Mouse (Mus musculus): Measurements from ENCODE around the gene Actn1. TPM values are rescaled to one million over a fixed set of nuclear protein-coding genes. Genes with fewer than 3 reads are reported as not detected.

Gene Actn1
- polyA plus RNA-seq, 1 experiment from 2014 or later = 46.0 TPM

GRCm38 (mm10) chr12:80178035-80178434, 82.1 kb downstream of the Actn1 start:
- Histone ChIP-seq H3K27me3 (ENCODE audit: control insufficient read depth, insufficient read depth, low read length) (no peaks in the 10 kb centered on the region), H3K36me3 (ENCODE audit: control insufficient read depth, insufficient read depth, low read length) (peaks cover 18% of the 10 kb centered on the region), H3K27ac (replicated peaks; ENCODE audit: low read depth, low read length) (no peak overlapping the region), H3K9ac (ENCODE audit: low read length) (no peak overlapping the region), H3K4me2 (ENCODE audit: low read depth, severe bottlenecking) (no peak overlapping the region), H3K9me3 (ENCODE audit: control insufficient read depth, low read length) (no peaks in the 10 kb centered on the region), H3K4me3 (ENCODE audit: low read depth, low read length) (no peak overlapping the region), H3K4me1 (ENCODE audit: control insufficient read depth, insufficient read depth, low read length) (no peaks in the 10 kb centered on the region)
- WGBS = 85% methylated on average over 10 of the region's 10 CpGs
- ATAC-seq (ENCODE audit: insufficient number of reproducible peaks, low FRiP score, low TSS enrichment, low read depth) = no peak
- no peak for DNase-seq (ENCODE audit: low spot score)

- Histone ChIP-seq H3K9me3 (ENCODE audit: control insufficient read depth, low read length) (no peaks in the 10 kb centered on the region), H3K36me3 (ENCODE audit: control insufficient read depth, insufficient read depth, low read length) (peaks cover 6% of the 10 kb centered on the region), H3K9ac (ENCODE audit: low read length) (no peak overlapping the region), H3K27me3 (ENCODE audit: control insufficient read depth, insufficient read depth, low read length) (no peaks in the 10 kb centered on the region), H3K4me3 (ENCODE audit: low read depth, low read length) (peak overlapping the region; percentile 53), H3K27ac (replicated peaks; ENCODE audit: low read depth, low read length) (no peak overlapping the region), H3K4me2 (ENCODE audit: low read depth, severe bottlenecking) (no peak overlapping the region; the same call in 1 of the 2 replicates), H3K4me1 (ENCODE audit: control insufficient read depth, insufficient read depth, low read length) (no peaks in the 10 kb centered on the region)
- ATAC-seq (ENCODE audit: insufficient number of reproducible peaks, low FRiP score, low TSS enrichment, low read depth) (no peak), DNase-seq (ENCODE audit: low spot score) (no peak)
- WGBS = 61% methylated on average over 12 of the region's 12 CpGs
These were observed 91.4 kb downstream of the Actn1 start for GRCm38 (mm10) chr12:80168736-80169135.

- H3K4me2 ChIP-seq (ENCODE audit: low read depth, severe bottlenecking) = peak overlapping the region; percentile 36
- H3K9me3 ChIP-seq (ENCODE audit: control insufficient read depth, low read length) = no peaks in the 10 kb centered on the region
- DNase-seq (ENCODE audit: low spot score) (peak; percentile 84), ATAC-seq (ENCODE audit: insufficient number of reproducible peaks, low FRiP score, low TSS enrichment, low read depth) (peak; percentile 78)
- 13% methylated on average over 35 of the region's 35 CpGs for WGBS
- H3K4me1 ChIP-seq (ENCODE audit: control insufficient read depth, insufficient read depth, low read length) = no peaks in the 10 kb centered on the region
- H3K9ac ChIP-seq (ENCODE audit: low read length) = peak overlapping the region; percentile 68
- peak overlapping the region; percentile 53 for H3K4me3 ChIP-seq (ENCODE audit: low read depth, low read length)
- peaks cover 6% of the 10 kb centered on the region for H3K36me3 ChIP-seq (ENCODE audit: control insufficient read depth, insufficient read depth, low read length)
- H3K27me3 ChIP-seq (ENCODE audit: control insufficient read depth, insufficient read depth, low read length) = no peaks in the 10 kb centered on the region
- H3K27ac ChIP-seq (replicated peaks; ENCODE audit: low read depth, low read length) = no peak overlapping the region
These were observed 91.9 kb downstream of the Actn1 start for GRCm38 (mm10) chr12:80168178-80168686.

DNA sequence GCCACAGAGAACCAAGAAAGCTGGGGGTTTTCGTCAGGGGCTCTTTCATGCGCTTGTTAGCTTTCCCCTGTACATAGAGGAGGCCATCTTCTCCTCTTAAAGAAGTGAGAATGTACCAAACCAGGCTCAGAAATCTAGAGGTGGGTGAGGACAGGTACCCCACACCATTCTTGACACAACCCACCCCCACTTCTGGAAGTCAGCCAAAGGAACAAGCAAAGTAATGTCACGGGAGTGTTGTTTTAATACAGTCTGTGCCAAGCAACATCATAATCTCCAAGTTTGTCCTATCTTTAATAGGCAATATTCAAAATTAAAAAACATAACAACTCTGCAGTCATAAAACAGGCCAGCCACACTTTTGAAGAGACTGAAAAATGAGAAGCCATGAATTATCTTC, 92.8 kb downstream of the Actn1 start:
- Histone ChIP-seq H3K27ac (replicated peaks; ENCODE audit: low read depth, low read length) (no peak overlapping the region), H3K36me3 (ENCODE audit: control insufficient read depth, insufficient read depth, low read length) (peaks cover 3% of the 10 kb centered on the region), H3K27me3 (ENCODE audit: control insufficient read depth, insufficient read depth, low read length) (no peaks in the 10 kb centered on the region), H3K4me2 (ENCODE audit: low read depth, severe bottlenecking) (no peak overlapping the region), H3K4me3 (ENCODE audit: low read depth, low read length) (no peak overlapping the region), H3K9ac (ENCODE audit: low read length) (no peak overlapping the region), H3K4me1 (ENCODE audit: control insufficient read depth, insufficient read depth, low read length) (no peaks in the 10 kb centered on the region), H3K9me3 (ENCODE audit: control insufficient read depth, low read length) (no peaks in the 10 kb centered on the region)
- no peak for DNase-seq (ENCODE audit: low spot score)
- WGBS = 85% methylated on average over 3 of the region's 3 CpGs
- no peak for ATAC-seq (ENCODE audit: insufficient number of reproducible peaks, low FRiP score, low TSS enrichment, low read depth)

- H3K27me3 ChIP-seq (ENCODE audit: control insufficient read depth, insufficient read depth, low read length) = no peaks in the 10 kb centered on the region
- H3K9ac ChIP-seq (ENCODE audit: low read length) = no peak overlapping the region
- no peak overlapping the region for H3K4me3 ChIP-seq (ENCODE audit: low read depth, low read length)
- no peaks in the 10 kb centered on the region for H3K9me3 ChIP-seq (ENCODE audit: control insufficient read depth, low read length)
- no peaks in the 10 kb centered on the region for H3K4me1 ChIP-seq (ENCODE audit: control insufficient read depth, insufficient read depth, low read length)
- no peak overlapping the region for H3K4me2 ChIP-seq (ENCODE audit: low read depth, severe bottlenecking)
- DNase-seq (ENCODE audit: low spot score) (no peak), ATAC-seq (ENCODE audit: insufficient number of reproducible peaks, low FRiP score, low TSS enrichment, low read depth) (no peak)
- no peak overlapping the region for H3K27ac ChIP-seq (replicated peaks; ENCODE audit: low read depth, low read length)
- peaks cover 3% of the 10 kb centered on the region for H3K36me3 ChIP-seq (ENCODE audit: control insufficient read depth, insufficient read depth, low read length)
- 88% methylated on average over 4 of the region's 4 CpGs for WGBS
These were observed 93.5 kb downstream of the Actn1 start for GRCm38 (mm10) chr12:80166651-80167050.

DNA sequence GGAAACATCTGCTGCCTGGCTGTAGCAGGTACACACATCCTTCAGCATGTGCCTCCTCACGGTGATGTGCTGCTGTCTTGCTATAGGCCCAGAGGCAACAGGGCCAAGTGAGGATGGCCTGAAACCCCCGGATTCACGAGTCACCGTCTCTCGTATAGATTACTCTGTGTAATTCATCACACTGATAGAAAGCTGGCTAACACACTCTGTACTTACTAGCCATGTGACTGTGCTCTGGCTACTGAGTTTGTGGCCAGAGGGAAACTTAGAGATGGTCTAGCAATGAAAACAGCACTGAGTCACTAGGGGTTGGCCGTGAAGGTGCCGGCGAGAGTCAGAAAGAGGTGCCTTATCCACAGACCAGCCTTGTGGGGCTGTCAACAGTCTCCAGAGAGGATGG, 95.6 kb downstream of the Actn1 start:
- no peaks in the 10 kb centered on the region for H3K27me3 ChIP-seq (ENCODE audit: control insufficient read depth, insufficient read depth, low read length)
- no peak overlapping the region for H3K4me2 ChIP-seq (ENCODE audit: low read depth, severe bottlenecking)
- DNase-seq (ENCODE audit: low spot score) = no peak
- no peak for ATAC-seq (ENCODE audit: insufficient number of reproducible peaks, low FRiP score, low TSS enrichment, low read depth)
- WGBS = 90% methylated on average over 8 of the region's 8 CpGs
- no peak overlapping the region for H3K4me3 ChIP-seq (ENCODE audit: low read depth, low read length)
- H3K9ac ChIP-seq (ENCODE audit: low read length) = no peak overlapping the region
- no peaks in the 10 kb centered on the region for H3K36me3 ChIP-seq (ENCODE audit: control insufficient read depth, insufficient read depth, low read length)
- no peaks in the 10 kb centered on the region for H3K4me1 ChIP-seq (ENCODE audit: control insufficient read depth, insufficient read depth, low read length)
- H3K27ac ChIP-seq (replicated peaks; ENCODE audit: low read depth, low read length) = no peak overlapping the region
- no peaks in the 10 kb centered on the region for H3K9me3 ChIP-seq (ENCODE audit: control insufficient read depth, low read length)

GRCm38 (mm10) chr12:80162448-80162847, 97.7 kb downstream of the Actn1 start:
- ATAC-seq (ENCODE audit: insufficient number of reproducible peaks, low FRiP score, low TSS enrichment, low read depth) (no peak), DNase-seq (ENCODE audit: low spot score) (no peak)
- H3K9ac ChIP-seq (ENCODE audit: low read length) = no peak overlapping the region
- no peak overlapping the region for H3K4me2 ChIP-seq (ENCODE audit: low read depth, severe bottlenecking)
- no peak overlapping the region for H3K4me3 ChIP-seq (ENCODE audit: low read depth, low read length)
- H3K9me3 ChIP-seq (ENCODE audit: control insufficient read depth, low read length) = no peaks in the 10 kb centered on the region
- no peaks in the 10 kb centered on the region for H3K27me3 ChIP-seq (ENCODE audit: control insufficient read depth, insufficient read depth, low read length)
- H3K36me3 ChIP-seq (ENCODE audit: control insufficient read depth, insufficient read depth, low read length) = no peaks in the 10 kb centered on the region
- WGBS = 77% methylated on average over 3 of the region's 3 CpGs
- H3K4me1 ChIP-seq (ENCODE audit: control insufficient read depth, insufficient read depth, low read length) = no peaks in the 10 kb centered on the region
- H3K27ac ChIP-seq (replicated peaks; ENCODE audit: low read depth, low read length) = no peak overlapping the region

GRCm38 (mm10) chr12:80157675-80158074, 102.5 kb downstream of the Actn1 start:
- no peak for ATAC-seq (ENCODE audit: insufficient number of reproducible peaks, low FRiP score, low TSS enrichment, low read depth)

GRCm38 (mm10) chr12:80153687-80154326, 106.4 kb downstream of the Actn1 start:
- ATAC-seq (ENCODE audit: insufficient number of reproducible peaks, low FRiP score, low TSS enrichment, low read depth) (no peak), DNase-seq (ENCODE audit: low spot score) (peak; percentile 70)
- no peak overlapping the region for H3K4me3 ChIP-seq (ENCODE audit: low read depth, low read length)
- H3K27ac ChIP-seq (replicated peaks; ENCODE audit: low read depth, low read length) = no peak overlapping the region
- no peaks in the 10 kb centered on the region for H3K9me3 ChIP-seq (ENCODE audit: control insufficient read depth, low read length)
- 41% methylated on average over 10 of the region's 10 CpGs for WGBS
- H3K27me3 ChIP-seq (ENCODE audit: control insufficient read depth, insufficient read depth, low read length) = no peaks in the 10 kb centered on the region
- H3K4me1 ChIP-seq (ENCODE audit: control insufficient read depth, insufficient read depth, low read length) = no peaks in the 10 kb centered on the region
- H3K9ac ChIP-seq (ENCODE audit: low read length) = no peak overlapping the region
- H3K36me3 ChIP-seq (ENCODE audit: control insufficient read depth, insufficient read depth, low read length) = no peaks in the 10 kb centered on the region
- no peak overlapping the region for H3K4me2 ChIP-seq (ENCODE audit: low read depth, severe bottlenecking)

More at GRCm38 (mm10) chr12:80157675-80158074, 102.5 kb downstream of the Actn1 start:
- Histone ChIP-seq H3K4me1 (ENCODE audit: control insufficient read depth, insufficient read depth, low read length) (no peaks in the 10 kb centered on the region), H3K4me2 (ENCODE audit: low read depth, severe bottlenecking) (no peak overlapping the region), H3K9me3 (ENCODE audit: control insufficient read depth, low read length) (no peaks in the 10 kb centered on the region), H3K9ac (ENCODE audit: low read length) (no peak overlapping the region), H3K36me3 (ENCODE audit: control insufficient read depth, insufficient read depth, low read length) (no peaks in the 10 kb centered on the region), H3K27ac (replicated peaks; ENCODE audit: low read depth, low read length) (no peak overlapping the region), H3K4me3 (ENCODE audit: low read depth, low read length) (no peak overlapping the region), H3K27me3 (ENCODE audit: control insufficient read depth, insufficient read depth, low read length) (no peaks in the 10 kb centered on the region)
- DNase-seq (ENCODE audit: low spot score) = no peak
- 15% methylated on average over 5 of the region's 5 CpGs for WGBS

All from limb, embryonic 11.5 days (tissue).